Mouse (Mus musculus) WW6 (cell line): ENCODE measurements around the gene Dnajb3.
"Not testable (repeated sequence)": the region's sequence is repeated elsewhere in the genome, so short reads cannot be mapped to it uniquely, and the experiment has no call there.

ENCODE experiments used
- DNase-seq: peaks from one replicate; pipeline ENCODE4 v3.0.0-alpha.2; 2013; ENCODE audit warnings: low read depth, low spot score

Dnajb3 gene

GRCm38 (mm10) chr1:88215466-88216380 lies 10.1 kb upstream of the Dnajb3 start:
- no peak for DNase-seq

- DNase-seq, result no peak
Observed at GRCm38 (mm10) chr1:88214462-88214952, 8.9 kb upstream of the Dnajb3 start.

- no peak for DNase-seq
Observed at GRCm38 (mm10) chr1:88213766-88214461, 8.3 kb upstream of the Dnajb3 start.

- no peak for DNase-seq
Observed at GRCm38 (mm10) chr1:88213061-88213460, 7.5 kb upstream of the Dnajb3 start.

GRCm38 (mm10) chr1:88212341-88213045 lies 6.9 kb upstream of the Dnajb3 start:
- no peak for DNase-seq

- DNase-seq, result no peak
Observed at GRCm38 (mm10) chr1:88211812-88212211, 6.2 kb upstream of the Dnajb3 start, which contains the start of gene Ugt1a1. TSS of gene Ugt1a1 (plus strand) at chr1:88211959.

GRCm38 (mm10) chr1:88206843-88207479 lies 1.4 kb upstream of the Dnajb3 start:
- no peak for DNase-seq

GRCm38 (mm10) chr1:88200456-88200855 lies 5.1 kb downstream of the Dnajb3 start, which contains the start of gene Ugt1a2:
TSS of gene Ugt1a2 (plus strand) at chr1:88200601.
- no peak for DNase-seq

- no peak for DNase-seq
Observed at GRCm38 (mm10) chr1:88199996-88200395, 5.6 kb downstream of the Dnajb3 start.

- DNase-seq, result no peak
Observed at GRCm38 (mm10) chr1:88197443-88197842, 8.1 kb downstream of the Dnajb3 start.

GRCm38 (mm10) chr1:88195687-88196086 lies 9.9 kb downstream of the Dnajb3 start:
- no peak for DNase-seq

GRCm38 (mm10) chr1:88192136-88192535 lies 13.4 kb downstream of the Dnajb3 start:
- no peak for DNase-seq

- no peak for DNase-seq
Observed at GRCm38 (mm10) chr1:88186325-88186935, 19.2 kb downstream of the Dnajb3 start.

- no peak for DNase-seq
Observed at GRCm38 (mm10) chr1:88179657-88180056, 25.9 kb downstream of the Dnajb3 start.

GRCm38 (mm10) chr1:88172190-88172589 lies 33.4 kb downstream of the Dnajb3 start:
- not testable (repeated sequence) for DNase-seq

- DNase-seq, result no peak
Observed at GRCm38 (mm10) chr1:88165711-88166110, 39.9 kb downstream of the Dnajb3 start, which contains the start of gene Ugt1a5. TSS of gene Ugt1a5 (plus strand) at chr1:88166012.

- no peak for DNase-seq
Observed at GRCm38 (mm10) chr1:88158430-88158829, 47.2 kb downstream of the Dnajb3 start.
